Mouse (Mus musculus) heart, adult 8-10 months (tissue): Measurements from ENCODE around the gene Scn1a. TPM values are rescaled to one million over a fixed set of nuclear protein-coding genes. Genes with fewer than 3 reads are reported as not detected.

ENCODE experiments used
- DNase-seq: peaks from one replicate; pipeline ENCODE4 v3.0.0; 2022; ENCODE audit warnings: low spot score
- total RNA-seq, 4 experiments: library from RNA; stranded (reverse); gene quantifications; 2 replicates each; pipeline ENCODE4 v1.2.4; 2022

Gene Scn1a
- total RNA-seq, 4 experiments from 2014 or later: 0.05 TPM; not detected in 3

GRCm38 (mm10) chr2:66244013-66244412 lies 196.6 kb downstream of the Scn1a start:
- no peak for DNase-seq

GRCm38 (mm10) chr2:66240334-66240733 lies 200.3 kb downstream of the Scn1a start:
- DNase-seq: no peak

GRCm38 (mm10) chr2:66238886-66239285 lies 201.8 kb downstream of the Scn1a start:
- no peak for DNase-seq

- DNase-seq: no peak
Observed at GRCm38 (mm10) chr2:66220954-66221353, 219.7 kb downstream of the Scn1a start.

Other genes with a start within 250 kb of the Scn1a start
- gene Ttc21b, start 184.2 kb downstream of the Scn1a start, total RNA-seq: 1 to 10 TPM; 3.6 to 4.6 (median 3.9) TPM
- under 1 TPM in 2 of 4 experiments, not detected in 2; 0.06 to 0.08 TPM for gene Scn9a, start 194.1 kb upstream of the Scn1a start, total RNA-seq